Mouse (Mus musculus): ENCODE measurements around the gene Gde1.

DNA sequence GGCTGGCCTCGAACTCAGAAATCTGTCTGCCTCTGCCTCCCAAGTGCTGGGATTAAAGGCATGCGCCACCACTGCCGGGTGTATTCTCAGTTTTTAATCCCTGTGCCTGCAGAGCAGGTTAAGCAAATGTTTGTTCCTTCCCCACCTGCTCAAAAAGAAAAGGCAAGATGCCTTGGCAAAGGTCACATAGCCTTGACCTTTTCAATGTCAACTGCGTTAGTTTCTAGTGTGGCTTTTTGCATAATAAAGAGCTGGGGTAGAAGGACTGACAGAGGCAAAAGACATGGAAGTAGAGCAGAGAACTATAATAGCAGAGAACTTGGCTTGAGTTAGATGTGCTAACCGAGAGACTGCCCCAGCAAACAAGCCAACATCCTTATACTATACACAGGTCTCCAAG is 5.2 kb upstream of the Gde1 start:
- no peak for TF ChIP-seq CTCF (IDR thresholded peaks at IDR 0.05; ENCODE audit: control insufficient read depth, insufficient read depth, low read length)
- no peak for TF ChIP-seq POLR2A (IDR thresholded peaks at IDR 0.05; ENCODE audit: borderline replicate concordance, control insufficient read depth, low read depth, low read length)

Data from bone marrow, adult 2 months (tissue).